9 mouse cellular contexts compared by ENCODE assay signal in the genomic region with DNA sequence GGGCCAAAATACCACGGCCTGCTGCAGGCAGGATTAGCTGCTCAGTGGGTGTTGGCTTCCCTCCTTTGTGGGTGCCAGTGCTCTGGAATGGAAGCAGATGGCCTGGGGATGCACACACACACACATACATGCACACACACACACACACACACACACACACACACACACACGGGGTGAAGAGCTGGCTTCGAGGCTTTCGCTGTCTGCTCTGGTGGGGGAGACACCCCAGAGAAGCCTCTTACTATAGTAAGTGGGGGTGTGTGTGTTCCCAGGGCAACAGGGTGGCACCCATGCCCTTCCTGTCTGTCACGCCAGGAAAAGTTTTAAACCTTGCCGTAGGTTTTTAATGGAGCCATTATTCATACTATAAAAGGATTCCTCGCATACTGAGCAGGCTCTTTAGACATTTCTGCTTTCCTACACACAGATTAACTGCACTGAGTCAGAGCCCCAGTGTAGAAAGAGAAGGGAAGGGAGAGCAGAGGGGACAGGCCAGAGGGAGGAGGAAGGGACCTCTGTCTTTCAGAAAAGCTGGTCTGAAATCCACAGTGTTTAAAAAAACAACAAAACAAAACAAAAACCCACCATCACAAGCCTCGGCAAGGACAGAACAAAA. TPM values are rescaled to one million over a fixed set of nuclear protein-coding genes. Genes with fewer than 3 reads are reported as not detected.
DNase-seq lines count a peak whose midpoint lies in the region; ATAC-seq and TF ChIP-seq lines count a peak whose summit lies in the region.
"Had no signal": no experiment of that assay in that cellular context is flagged by ENCODE, and none has a peak within 500 bp of the region (broad histone marks: within the 10 kb centered on the region; RNA-seq: fewer than 3 reads in every experiment).

No protein-coding gene starts in this region.

- 0 out of 2 replicates have a peak overlapping the region, but pooled peaks have one; percentile 5 for H3K27ac ChIP-seq in intestine, embryonic 15.5 days
- no peak overlapping the region for H3K27ac ChIP-seq in intestine, postnatal 0 days (ENCODE audit: low read depth, low read length)
- H3K27ac ChIP-seq in embryonic facial prominence, embryonic 13.5 days, result peak overlapping the region; percentile 72
- peak overlapping the region; percentile 42 for H3K27ac ChIP-seq in hindbrain, embryonic 15.5 days (replicated peaks)
- H3K27ac ChIP-seq: macrophage had no signal

- peak; percentile 40 for TF ChIP-seq POLR2A in myocyte (IDR thresholded peaks at IDR 0.05; ENCODE audit: insufficient read length, low read depth)

- ATAC-seq in intestine, embryonic 15.5 days, result no peak
- no peak for ATAC-seq in intestine, postnatal 0 days
- ATAC-seq in embryonic facial prominence, embryonic 13.5 days (ENCODE audit: insufficient number of reproducible peaks, insufficient read depth, low FRiP score, low TSS enrichment, low read depth), result no peak
- ATAC-seq in hindbrain, embryonic 15.5 days (ENCODE audit: low FRiP score, low read depth), result no peak

- H3K9ac ChIP-seq in intestine, embryonic 15.5 days, result no peak overlapping the region
- no peak overlapping the region for H3K9ac ChIP-seq in intestine, postnatal 0 days (ENCODE audit: low read depth, low read length)
- no peak overlapping the region for H3K9ac ChIP-seq in embryonic facial prominence, embryonic 13.5 days
- no peak overlapping the region for H3K9ac ChIP-seq in hindbrain, embryonic 15.5 days

- no peak for DNase-seq in gastrocnemius, postnatal 36 days
- DNase-seq in urinary bladder, postnatal 14 days (ENCODE audit: low spot score), result no peak
- no peak for DNase-seq in right cerebral cortex, postnatal 10 days (ENCODE audit: low spot score in 2 of 2)

- H3K4me2 ChIP-seq in intestine, embryonic 15.5 days (replicated peaks), result no peak overlapping the region
- H3K4me2 ChIP-seq in intestine, postnatal 0 days (replicated peaks; ENCODE audit: low read depth), result no peak overlapping the region
- H3K4me2 ChIP-seq in embryonic facial prominence, embryonic 13.5 days, result no peak overlapping the region
- no peak overlapping the region for H3K4me2 ChIP-seq in hindbrain, embryonic 15.5 days
- H3K4me2 ChIP-seq in myocyte (ENCODE audit: low read depth), result peak overlapping the region; percentile 26

- H3K36me3 ChIP-seq in intestine, embryonic 15.5 days, result peaks cover 14% of the 10 kb centered on the region
- peaks cover 15% of the 10 kb centered on the region for H3K36me3 ChIP-seq in intestine, postnatal 0 days (ENCODE audit: control insufficient read depth, insufficient read depth)
- peaks cover 24% of the 10 kb centered on the region for H3K36me3 ChIP-seq in embryonic facial prominence, embryonic 13.5 days
- H3K36me3 ChIP-seq in hindbrain, embryonic 15.5 days, result peaks cover 14% of the 10 kb centered on the region
- H3K36me3 ChIP-seq in myocyte (ENCODE audit: control insufficient read depth, insufficient read depth), result peaks cover under 1% of the 10 kb centered on the region

- H3K4me3 ChIP-seq in intestine, embryonic 15.5 days (replicated peaks), result no peak overlapping the region
- H3K4me3 ChIP-seq in intestine, postnatal 0 days (ENCODE audit: low read depth, low read length), result no peak overlapping the region
- H3K4me3 ChIP-seq in embryonic facial prominence, embryonic 13.5 days, result no peak overlapping the region
- no peak overlapping the region for H3K4me3 ChIP-seq in hindbrain, embryonic 15.5 days
- H3K4me3 ChIP-seq in myocyte, result no peak overlapping the region

- no peaks in the 10 kb centered on the region for H3K27me3 ChIP-seq in intestine, embryonic 15.5 days (replicated peaks)
- H3K27me3 ChIP-seq in intestine, postnatal 0 days (replicated peaks; ENCODE audit: control insufficient read depth, insufficient read depth, low read length), result no peaks in the 10 kb centered on the region
- H3K27me3 ChIP-seq in embryonic facial prominence, embryonic 13.5 days, result no peaks in the 10 kb centered on the region
- H3K27me3 ChIP-seq in hindbrain, embryonic 15.5 days, result no peaks in the 10 kb centered on the region
- no peaks in the 10 kb centered on the region for H3K27me3 ChIP-seq in myocyte (ENCODE audit: control insufficient read depth, insufficient read depth, insufficient read length)

- H3K9me3 ChIP-seq in intestine, embryonic 15.5 days, result no peaks in the 10 kb centered on the region
- no peaks in the 10 kb centered on the region for H3K9me3 ChIP-seq in intestine, postnatal 0 days (ENCODE audit: control insufficient read depth)
- no peaks in the 10 kb centered on the region for H3K9me3 ChIP-seq in embryonic facial prominence, embryonic 13.5 days
- H3K9me3 ChIP-seq in hindbrain, embryonic 15.5 days, result no peaks in the 10 kb centered on the region

- 52% methylated on average over 8 of the region's 8 CpGs for WGBS in intestine, embryonic 15.5 days
- WGBS in intestine, postnatal 0 days, result 73% methylated on average over 8 of the region's 8 CpGs
- WGBS in embryonic facial prominence, embryonic 13.5 days, result 42% methylated on average over 8 of the region's 8 CpGs
- 19% methylated on average over 8 of the region's 8 CpGs for WGBS in hindbrain, embryonic 15.5 days

- no peak for TF ChIP-seq CTCF in intestine, postnatal 0 days (IDR thresholded peaks at IDR 0.05; ENCODE audit: low read depth)

- H3ac ChIP-seq in myocyte (ENCODE audit: control insufficient read depth, insufficient read length), result no peak overlapping the region

- H3K4me1 ChIP-seq in intestine, embryonic 15.5 days (replicated peaks), result peaks cover 7% of the 10 kb centered on the region
- H3K4me1 ChIP-seq in intestine, postnatal 0 days (replicated peaks; ENCODE audit: control insufficient read depth, insufficient read depth, low read length), result no peaks in the 10 kb centered on the region
- H3K4me1 ChIP-seq in embryonic facial prominence, embryonic 13.5 days, result peaks cover 28% of the 10 kb centered on the region
- peaks cover 13% of the 10 kb centered on the region for H3K4me1 ChIP-seq in hindbrain, embryonic 15.5 days (replicated peaks)

- H3K79me2 ChIP-seq in myocyte (ENCODE audit: control insufficient read depth, insufficient read depth), result no peaks in the 10 kb centered on the region

- intact Hi-C loops in gastrocnemius, postnatal 36 days (cut with DNase I), result no loop called here

TF ChIP-seq in myocyte, 11 proteins besides CTCF, POLR2A, EP300 and RAD21:
- TF ChIP-seq TCF3 (IDR thresholded peaks at IDR 0.05; ENCODE audit: insufficient read length, low read depth), result peak; percentile 73
- peak; percentile 57 to 95 (median 81) for TF ChIP-seq MYOG (IDR thresholded peaks at IDR 0.05; ENCODE audit: control insufficient read depth in 1 of 3, insufficient read depth in 1 of 3, insufficient read length in 2 of 3, low read depth in 2 of 3)
- TF ChIP-seq MYOD1 (IDR thresholded peaks at IDR 0.05; ENCODE audit: control insufficient read depth in 1 of 3, insufficient read length in 2 of 3, low read depth in 2 of 3), result peak; percentile 2 to 86 (median 65)
- peak; percentile 19 for TF ChIP-seq POLR2AphosphoS2 (IDR thresholded peaks at IDR 0.05; ENCODE audit: insufficient read length, low read depth)
- TF ChIP-seq TCF12 (IDR thresholded peaks at IDR 0.05; ENCODE audit: insufficient read depth, poor library complexity, severe bottlenecking), result no peak
- no peak for TF ChIP-seq E2F4 (IDR thresholded peaks at IDR 0.05; ENCODE audit: insufficient read depth)
- no peak for TF ChIP-seq USF1 (IDR thresholded peaks at IDR 0.05; ENCODE audit: low read depth)

RNA-seq across cellular contexts. Expression of a gene that starts 32.9 kb away (rescaled TPM):
- 247 and 251 TPM in 2 replicates for polyA plus RNA-seq in intestine, embryonic 15.5 days (2015; fragmentation: Nextera tagmentation; extraction: Ambion mirVana)
- 309 and 318 TPM in 2 replicates for polyA plus RNA-seq in intestine, postnatal 0 days (2015; fragmentation: Nextera tagmentation; extraction: Ambion mirVana)
- 61.7 and 65.4 TPM in 2 replicates for polyA plus RNA-seq in embryonic facial prominence, embryonic 13.5 days (2015; fragmentation: Nextera tagmentation; extraction: Ambion mirVana)
- 69.3 and 72.6 TPM in 2 replicates for polyA plus RNA-seq in hindbrain, embryonic 15.5 days (2015; fragmentation: Nextera tagmentation; extraction: Ambion mirVana)
- polyA plus RNA-seq in myocyte (2012; fragmentation: generic; extraction: Trizol), result 389 TPM
- total RNA-seq in gastrocnemius, postnatal 36 days (2021), result 10 to 100 TPM; 56.5 to 60.1 TPM
